8 mouse cellular contexts compared by ENCODE assay signal in genomic region chr11:74834650-74835277, GRCm38 (mm10). TPM values are rescaled to one million over a fixed set of nuclear protein-coding genes. Genes with fewer than 3 reads are reported as not detected.
DNase-seq lines count a peak whose midpoint lies in the region; ATAC-seq and TF ChIP-seq lines count a peak whose summit lies in the region.
"Had no signal": no experiment of that assay in that cellular context is flagged by ENCODE, and none has a peak within 500 bp of the region (broad histone marks: within the 10 kb centered on the region; RNA-seq: fewer than 3 reads in every experiment).

No protein-coding gene starts in this region.

- H3K9me3 ChIP-seq in heart, embryonic 14.5 days (ENCODE audit: control insufficient read depth, low read length), result no peaks in the 10 kb centered on the region
- H3K9me3 ChIP-seq in limb, embryonic 10.5 days (replicated peaks), result no peaks in the 10 kb centered on the region

- H3K4me3 ChIP-seq in heart, embryonic 14.5 days (ENCODE audit: control insufficient read depth in 1 of 2, insufficient read depth in 1 of 2, low read depth in 1 of 2, low read length in 2 of 2), result no peak overlapping the region
- no peak overlapping the region for H3K4me3 ChIP-seq in spleen, adult 2 months (ENCODE audit: extremely low read depth, insufficient read depth, insufficient read length)
- no peak overlapping the region for H3K4me3 ChIP-seq in limb, embryonic 10.5 days

- peaks cover 29 to 40% of the 10 kb centered on the region in 2 experiments for H3K4me1 ChIP-seq in heart, embryonic 14.5 days (ENCODE audit: control insufficient read depth in 2 of 2, insufficient read depth in 2 of 2, low read length in 2 of 2)
- H3K4me1 ChIP-seq in spleen, adult 2 months (ENCODE audit: control insufficient read depth, insufficient read depth, insufficient read length), result peaks cover 38% of the 10 kb centered on the region
- H3K4me1 ChIP-seq in limb, embryonic 10.5 days, result peaks cover 68% of the 10 kb centered on the region

- WGBS in heart, embryonic 14.5 days, result 38% methylated on average over 5 of the region's 5 CpGs
- WGBS in spleen, adult 2 months, result 49% methylated on average over 5 of the region's 5 CpGs
- WGBS in limb, embryonic 10.5 days, result 58% methylated on average over 5 of the region's 5 CpGs

- TF ChIP-seq POLR2A in spleen, adult 2 months (IDR thresholded peaks at IDR 0.05; ENCODE audit: low read depth, low read length), result no peak

- peak overlapping the region; percentile 59 for H3K9ac ChIP-seq in heart, embryonic 14.5 days (ENCODE audit: low read length)

- no peak for TF ChIP-seq CTCF in spleen, adult 2 months (IDR thresholded peaks at IDR 0.05; ENCODE audit: extremely low read depth, insufficient read depth, insufficient read length, insufficient replicate concordance)

- peaks cover 4% of the 10 kb centered on the region; the same call in 1 of the 2 replicates for H3K36me3 ChIP-seq in heart, embryonic 14.5 days (ENCODE audit: control insufficient read depth, insufficient read depth, low read length)
- H3K36me3 ChIP-seq in spleen, adult 2 months (ENCODE audit: control insufficient read depth, insufficient read depth, low read length), result peaks cover 8% of the 10 kb centered on the region
- H3K36me3 ChIP-seq in limb, embryonic 10.5 days, result peaks cover 12% of the 10 kb centered on the region

- ATAC-seq in heart, embryonic 14.5 days (ENCODE audit: insufficient number of reproducible peaks, insufficient read depth, low FRiP score, low read depth), result no peak

- peak overlapping the region; percentile 30 to 96 for H3K27ac ChIP-seq in heart, embryonic 14.5 days (replicated peaks in 1 of 2; ENCODE audit: control insufficient read depth in 1 of 2, insufficient read depth in 1 of 2, low read depth in 2 of 2, low read length in 2 of 2)
- peak overlapping the region; percentile 15; the same call in 1 of the 2 replicates for H3K27ac ChIP-seq in spleen, adult 2 months (ENCODE audit: insufficient read depth, low read length)
- peak overlapping the region; percentile 14; the same call in 1 of the 2 replicates for H3K27ac ChIP-seq in limb, embryonic 10.5 days

- no peak overlapping the region for H3K4me2 ChIP-seq in heart, embryonic 14.5 days (ENCODE audit: low read length)

- no peak for DNase-seq in heart, adult 18-20 months
- no peak for DNase-seq in spleen, adult 2 months (ENCODE audit: low read depth in 1 of 2, low spot score in 2 of 2)
- no peak for DNase-seq in spleen, postnatal 10 days (ENCODE audit: low spot score in 2 of 2)
- no peak for DNase-seq in limb, embryonic 10.5 days (ENCODE audit: low spot score)
- DNase-seq in cerebellum, postnatal 4 days (ENCODE audit: low spot score in 2 of 2), result no peak
- no peak for DNase-seq in urinary bladder, postnatal 36 days (ENCODE audit: low spot score in 2 of 2)
- DNase-seq: midbrain, embryonic 14.5 days had no signal

- no peaks in the 10 kb centered on the region for H3K27me3 ChIP-seq in heart, embryonic 14.5 days (ENCODE audit: control insufficient read depth, insufficient read depth, low read length)
- H3K27me3 ChIP-seq in spleen, adult 2 months (ENCODE audit: control insufficient read depth, insufficient read depth, low read length), result no peaks in the 10 kb centered on the region
- no peaks in the 10 kb centered on the region for H3K27me3 ChIP-seq in limb, embryonic 10.5 days (ENCODE audit: low read depth, poor library complexity, severe bottlenecking)

RNA-seq across cellular contexts. Expression of gene Mnt, which starts 4.0 kb away (rescaled TPM):
- 3.5 and 3.7 TPM in 2 replicates for polyA plus RNA-seq in heart, embryonic 14.5 days (2014; fragmentation: Nextera tagmentation; extraction: Ambion mirVana)
- total RNA-seq in heart, adult 18-20 months (2021), result 1 to 10 TPM; 5.8 to 6.3 TPM
- 25.2 and 31.8 TPM in 2 replicates for polyA plus RNA-seq in spleen, adult 2 months (2012; rRNA removed)
- polyA plus RNA-seq in limb, embryonic 10.5 days (2016; fragmentation: Nextera tagmentation; extraction: Ambion mirVana), result 4.8 and 5.7 TPM in 2 replicates
